Mouse (Mus musculus) neural tube, embryonic 11.5 days (tissue): ENCODE data around the gene Slc2a12. TPM values are rescaled to one million over a fixed set of nuclear protein-coding genes. Genes with fewer than 3 reads are reported as not detected.

ENCODE experiments used
- microRNA-seq: library from miRNA; unstranded; fragments of <30 nt; microRNA quantifications from one replicate; pipeline ENCODE4, GENCODE M21; 2016
- polyA plus RNA-seq: library from polyadenylated mRNA; unstranded; fragments of >200 nt; fragmentation: Nextera tagmentation; extraction: Ambion mirVana; gene quantifications from 2 replicates; pipeline ENCODE4 v1.2.1, GENCODE M21; 2014

Gene Slc2a12
- polyA plus RNA-seq, 1 experiment from 2014 or later, result 0.86 TPM

Small RNA genes lying within 50 kb of the gene (microRNA-seq; reads per million reads assigned to microRNA genes)
- gene Mir7663, result 2.6 reads per million, percentile 2 among the genes with 10 or more reads in this experiment

Other genes starting within 250 kb of the Slc2a12 start
- 108 and 115 TPM in 2 replicates for gene Tbpl1, start 86.9 kb downstream of the Slc2a12 start, polyA plus RNA-seq
- gene Tcf21, start 175.2 kb downstream of the Slc2a12 start, polyA plus RNA-seq, result 0.40 and 0.69 TPM in 2 replicates